ENCODE assay signal across 10 mouse cellular contexts in genomic region chr5:149373224-149373623, GRCm38 (mm10). TPM values are rescaled to one million over a fixed set of nuclear protein-coding genes. Genes with fewer than 3 reads are reported as not detected.
DNase-seq lines count a peak whose midpoint lies in the region; ATAC-seq and TF ChIP-seq lines count a peak whose summit lies in the region.
"Had no signal": no experiment of that assay in that cellular context is flagged by ENCODE, and none has a peak within 500 bp of the region (broad histone marks: within the 10 kb centered on the region; RNA-seq: fewer than 3 reads in every experiment).

No protein-coding gene starts in this region.

- no peak overlapping the region for H3K4me2 ChIP-seq in stomach, postnatal 0 days (replicated peaks; ENCODE audit: low read depth)
- H3K4me2 ChIP-seq: embryonic facial prominence, embryonic 13.5 days had no signal

- TF ChIP-seq CTCF in thymus, adult 2 months (IDR thresholded peaks at IDR 0.05; ENCODE audit: borderline replicate concordance, control insufficient read depth, extremely low read depth, insufficient read depth, low read length, poor library complexity): no peak
- TF ChIP-seq CTCF in stomach, postnatal 0 days (IDR thresholded peaks at IDR 0.05; ENCODE audit: low read depth): no peak

- H3K9me3 ChIP-seq in stomach, postnatal 0 days (ENCODE audit: control insufficient read depth, low read length): no peaks in the 10 kb centered on the region
- H3K9me3 ChIP-seq: embryonic facial prominence, embryonic 13.5 days had no signal

- 72% methylated on average over 9 of the region's 9 CpGs for WGBS in thymus, adult 2 months
- 18% methylated on average over 9 of the region's 9 CpGs for WGBS in stomach, postnatal 0 days

- TF ChIP-seq POLR2A in thymus, adult 2 months (IDR thresholded peaks at IDR 0.05; ENCODE audit: control insufficient read depth, extremely low read depth, insufficient read depth, low read length, poor library complexity): no peak

- H3K27me3 ChIP-seq in thymus, adult 2 months (ENCODE audit: control insufficient read depth, insufficient read depth, low read length): no peaks in the 10 kb centered on the region
- no peaks in the 10 kb centered on the region for H3K27me3 ChIP-seq in stomach, postnatal 0 days (ENCODE audit: control insufficient read depth, insufficient read depth, low read length)

- no peak overlapping the region for H3K4me3 ChIP-seq in thymus, adult 2 months (ENCODE audit: control insufficient read depth, insufficient read depth, low read length)
- no peak overlapping the region for H3K4me3 ChIP-seq in stomach, postnatal 0 days (ENCODE audit: low read depth, low read length)
- H3K4me3 ChIP-seq: embryonic facial prominence, embryonic 13.5 days had no signal

- DNase-seq in adrenal gland, postnatal 14 days: peak; percentile 51
- no peak for DNase-seq in adrenal gland, adult 8-10 months
- peak; percentile 35 for DNase-seq in kidney, postnatal 10 days
- DNase-seq in kidney, adult 9 months: no peak
- DNase-seq in thymus, adult 2 months: peak; percentile 19
- DNase-seq in thymus, postnatal 10 days (ENCODE audit: low spot score in 2 of 2): no peak
- no peak for DNase-seq in stomach, postnatal 0 days (ENCODE audit: low spot score)
- no peak for DNase-seq in layer of hippocampus, postnatal 25 days (ENCODE audit: extremely low spot score in 1 of 2, low spot score in 1 of 2)

- peak; percentile 48; the same call in 1 of the 2 replicates for ATAC-seq in stomach, postnatal 0 days (ENCODE audit: low FRiP score, low TSS enrichment)

- TF ChIP-seq EP300 in stomach, postnatal 0 days (optimal IDR thresholded peaks at IDR 0.05): no peak

- H3K4me1 ChIP-seq in thymus, adult 2 months (replicated peaks; ENCODE audit: control insufficient read depth, insufficient read depth, low read length): peaks cover 65% of the 10 kb centered on the region
- 0 out of 2 replicates have a peak, but pooled peaks cover 2% of the 10 kb centered on the region for H3K4me1 ChIP-seq in stomach, postnatal 0 days (replicated peaks; ENCODE audit: control insufficient read depth, insufficient read depth)

- H3K9ac ChIP-seq in stomach, postnatal 0 days (ENCODE audit: low read length): no peak overlapping the region
- H3K9ac ChIP-seq: embryonic facial prominence, embryonic 13.5 days had no signal

- peak overlapping the region; percentile 91 for H3K27ac ChIP-seq in thymus, adult 2 months (ENCODE audit: control insufficient read depth, insufficient read depth, low read length)
- H3K27ac ChIP-seq in stomach, postnatal 0 days (replicated peaks): no peak overlapping the region
- H3K27ac ChIP-seq: embryonic facial prominence, embryonic 13.5 days; macrophage had no signal

- H3K36me3 ChIP-seq in thymus, adult 2 months (ENCODE audit: control insufficient read depth, insufficient read depth, low read length): no peaks in the 10 kb centered on the region
- H3K36me3 ChIP-seq in stomach, postnatal 0 days (ENCODE audit: control insufficient read depth, insufficient read depth, low read length): no peaks in the 10 kb centered on the region
- H3K36me3 ChIP-seq: embryonic facial prominence, embryonic 13.5 days had no signal

RNA-seq across cellular contexts. Expression of gene Medag, which starts 38.3 kb away (rescaled TPM):
- 3.9 and 4.5 TPM in 2 replicates for total RNA-seq in adrenal gland, postnatal 14 days (2021)
- total RNA-seq in adrenal gland, adult 8-10 months (2022): 10 to 100 TPM in 2 of 4 experiments, 1 to 10 TPM in 2; 2.7 to 16.1 (median 9.2) TPM
- polyA plus RNA-seq in thymus, adult 2 months (2012; rRNA removed): 2.8 and 2.9 TPM in 2 replicates
- polyA plus RNA-seq in stomach, postnatal 0 days (2015; fragmentation: Nextera tagmentation; extraction: Ambion mirVana): 3.4 and 4.1 TPM in 2 replicates
- total RNA-seq in layer of hippocampus, postnatal 25 days (2021): 1 to 10 TPM; 2.1 to 2.6 TPM
- polyA plus RNA-seq: macrophage had no signal

Comparison
In these comparisons a context has a peak if more than half of its experiments do, and no peak if none do; other contexts are left out.
1. DNase-seq: peak in adrenal gland, postnatal 14 days (single experiment), kidney, postnatal 10 days (single experiment) and thymus, adult 2 months (single experiment); none in adrenal gland, adult 8-10 months (single experiment), kidney, adult 9 months (single experiment), thymus, postnatal 10 days (0 of 2), stomach, postnatal 0 days (single experiment) and layer of hippocampus, postnatal 25 days (0 of 2).